Comparison of ENCODE assay signal across 20 mouse cellular contexts in the genomic region with DNA sequence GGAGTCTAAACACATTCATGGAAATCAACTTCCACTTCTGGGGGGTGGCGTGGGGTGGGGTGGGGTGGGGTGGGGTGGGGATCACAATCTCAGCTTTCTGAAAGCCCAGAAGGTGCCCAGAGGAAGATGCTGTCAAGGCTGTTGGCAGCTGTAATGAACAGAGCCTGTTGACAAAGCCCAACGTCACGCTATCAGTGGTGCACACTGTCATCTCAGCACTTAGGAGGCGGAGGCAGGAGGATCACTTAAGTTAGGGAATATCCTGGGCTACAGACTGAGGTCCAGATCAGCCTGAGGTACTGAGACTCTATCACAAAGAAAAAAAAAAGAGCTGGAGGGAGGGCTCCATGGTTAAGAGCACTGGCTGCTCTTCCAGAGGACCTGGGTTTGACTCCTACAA.
"Had no signal": no experiment of that assay in that cellular context is flagged by ENCODE, and none has a peak within 500 bp of the region (broad histone marks: within the 10 kb centered on the region; RNA-seq: fewer than 3 reads in every experiment).

No protein-coding gene starts in this region.

- H3K27ac ChIP-seq: midbrain, embryonic 10.5 days; midbrain, embryonic 12.5 days; neural tube, embryonic 13.5 days; neural tube, embryonic 15.5 days; stomach, embryonic 15.5 days; stomach, postnatal 0 days had no signal

- ATAC-seq: midbrain, embryonic 16.5 days had no signal

- H3K9me3 ChIP-seq: megakaryocyte, embryonic 14.5 days; midbrain, embryonic 10.5 days; midbrain, embryonic 12.5 days; neural tube, embryonic 13.5 days; neural tube, embryonic 15.5 days; stomach, embryonic 15.5 days had no signal

- H3K9ac ChIP-seq: lung, embryonic 14.5 days; midbrain, embryonic 12.5 days; neural tube, embryonic 13.5 days; neural tube, embryonic 15.5 days; stomach, embryonic 15.5 days had no signal

- H3K4me1 ChIP-seq: midbrain, embryonic 10.5 days; midbrain, embryonic 12.5 days; neural tube, embryonic 15.5 days; stomach, embryonic 15.5 days had no signal

- DNase-seq: lung, adult 18-20 months; lung, embryonic 14.5 days; lung, postnatal 10 days; lung, postnatal 4 days; midbrain, embryonic 14.5 days; retina, postnatal 1 day; right cerebral cortex, adult 18-20 months; right cerebral cortex, postnatal 14 days; thymus, adult 2 months; thymus, postnatal 25 days; thymus, postnatal 4 days had no signal

- H3K4me3 ChIP-seq: megakaryocyte, embryonic 14.5 days; midbrain, embryonic 10.5 days; midbrain, embryonic 12.5 days; myocyte; neural tube, embryonic 13.5 days; neural tube, embryonic 15.5 days; stomach, embryonic 15.5 days had no signal

- H3K36me3 ChIP-seq: midbrain, embryonic 10.5 days; midbrain, embryonic 12.5 days; neural tube, embryonic 13.5 days; neural tube, embryonic 15.5 days; stomach, embryonic 15.5 days had no signal
